Mouse (Mus musculus): Measurements from ENCODE around the gene Pmp22. TPM values are rescaled to one million over a fixed set of nuclear protein-coding genes. Genes with fewer than 3 reads are reported as not detected.

The Pmp22 gene
- total RNA-seq, 1 experiment: 106 TPM

DNA sequence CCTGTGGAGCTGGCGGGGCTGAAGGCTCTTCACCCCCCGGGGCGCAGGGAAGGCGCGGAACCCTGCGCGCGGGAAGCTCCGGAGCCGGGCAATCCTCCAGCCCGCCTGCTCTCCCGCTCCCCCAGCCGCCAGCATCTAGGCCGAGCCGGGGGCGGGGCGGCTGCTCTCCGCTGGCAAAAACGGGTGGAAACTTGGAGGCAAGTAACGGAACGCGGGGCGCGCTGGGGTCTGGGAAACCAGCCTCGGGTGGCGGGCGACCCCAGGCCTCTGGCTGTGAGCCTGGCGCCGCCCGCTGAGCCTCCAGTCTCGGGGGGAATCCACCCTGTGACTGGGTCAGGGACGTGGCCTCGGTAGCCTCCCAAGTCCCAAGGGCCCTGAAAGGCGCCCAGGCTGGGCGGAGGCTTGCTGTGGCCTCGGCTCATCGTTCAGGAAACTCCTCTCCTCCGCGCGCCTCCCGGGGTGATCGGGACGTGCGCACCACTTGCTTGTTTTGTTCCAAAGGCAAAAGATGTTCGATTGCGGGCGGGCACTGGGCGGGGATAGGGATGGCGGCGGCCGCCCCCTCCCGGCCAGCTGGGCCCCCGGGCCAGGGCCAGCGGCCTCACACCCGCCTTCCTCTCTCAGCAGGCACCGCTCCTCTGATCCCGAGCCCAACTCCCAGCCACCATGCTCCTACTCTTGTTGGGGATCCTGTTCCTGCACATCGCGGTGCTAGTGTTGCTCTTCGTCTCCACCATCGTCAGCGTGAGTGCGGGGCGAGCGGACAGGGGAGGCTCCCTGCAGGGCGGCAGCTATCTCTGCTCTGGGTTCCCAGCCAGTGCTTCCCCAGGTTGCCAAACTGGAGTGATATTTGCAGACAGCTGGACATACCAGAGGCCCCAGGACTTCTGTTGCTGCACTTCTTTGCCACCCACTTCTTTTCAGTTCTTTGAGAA lies 4.0 kb downstream of the Pmp22 start:
- DNase-seq (ENCODE audit: low read depth, low spot score): no peak
- H3K9me3 ChIP-seq (ENCODE audit: control insufficient read depth, insufficient read depth, low read depth, low read length): no peaks in the 10 kb centered on the region
- H3K4me3 ChIP-seq (ENCODE audit: insufficient read depth in 1 of 2, low read depth in 1 of 2, low read length in 2 of 2, poor library complexity in 1 of 2, severe bottlenecking in 1 of 2): peak overlapping the region; percentile 56 to 71
- in situ Hi-C loops (cut with MboI; ENCODE audit: low sequenced_read_pairs in 2 of 2, unreplicated experiment in 2 of 2): loop anchor here (5.0 to 25.0 kb wide), 2 partner anchors 210 to 370 kb away; partner anchors contain the start of gene Gm10428 (in 1 of the 2)
- no peak overlapping the region for H3K27ac ChIP-seq (ENCODE audit: insufficient read depth, low read depth, low read length, poor library complexity, severe bottlenecking)
- no peaks in the 10 kb centered on the region for H3K36me3 ChIP-seq (ENCODE audit: control insufficient read depth, insufficient read depth, low read length, poor library complexity, severe bottlenecking)
- no peak for TF ChIP-seq CHD2 (IDR thresholded peaks at IDR 0.05; ENCODE audit: low read depth, low read length)
- TF ChIP-seq ZC3H11A (IDR thresholded peaks at IDR 0.05; ENCODE audit: borderline replicate concordance, low read depth, low read length): no peak
- no peak for TF ChIP-seq ZNF384 (IDR thresholded peaks at IDR 0.05; ENCODE audit: low read depth, low read length)
- peak overlapping the region; percentile 23 for H3K9ac ChIP-seq (ENCODE audit: insufficient read depth, low read depth, low read length, poor library complexity, severe bottlenecking)
- H3K4me1 ChIP-seq (ENCODE audit: control insufficient read depth in 2 of 2, insufficient read depth in 2 of 2, low read length in 2 of 2, poor library complexity in 1 of 2): peaks cover 0 to 6% of the 10 kb centered on the region in 2 experiments; a peak in 1 of 4 replicates

DNA sequence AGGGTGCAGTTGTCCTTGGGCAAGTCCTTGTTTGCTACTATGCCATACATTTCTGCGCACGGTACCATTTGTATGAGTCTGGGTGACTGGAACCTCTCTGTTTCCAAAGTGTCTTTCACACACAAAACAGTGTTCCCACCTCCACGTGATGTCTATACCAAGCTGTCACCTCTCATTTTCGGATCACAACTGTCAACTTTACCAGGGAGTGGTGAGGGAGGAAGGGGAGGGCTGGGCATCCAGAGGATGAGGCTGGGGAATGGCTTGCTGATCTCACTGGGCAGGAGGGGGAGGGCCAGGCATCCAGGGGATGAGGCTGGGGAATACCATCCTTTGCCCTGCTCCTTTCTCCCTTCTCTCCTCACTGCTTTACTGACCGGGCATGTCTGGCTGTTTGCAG lies 5.2 kb downstream of the Pmp22 start:
- H3K9me3 ChIP-seq (ENCODE audit: control insufficient read depth, insufficient read depth, low read depth, low read length): no peaks in the 10 kb centered on the region
- no peak overlapping the region for H3K4me3 ChIP-seq (ENCODE audit: insufficient read depth in 1 of 2, low read depth in 1 of 2, low read length in 2 of 2, poor library complexity in 1 of 2, severe bottlenecking in 1 of 2)
- H3K27ac ChIP-seq (ENCODE audit: insufficient read depth, low read depth, low read length, poor library complexity, severe bottlenecking): no peak overlapping the region
- no peak overlapping the region for H3K9ac ChIP-seq (ENCODE audit: insufficient read depth, low read depth, low read length, poor library complexity, severe bottlenecking)
- TF ChIP-seq ZC3H11A (IDR thresholded peaks at IDR 0.05; ENCODE audit: borderline replicate concordance, low read depth, low read length): no peak
- TF ChIP-seq CHD2 (IDR thresholded peaks at IDR 0.05; ENCODE audit: low read depth, low read length): no peak
- no peak for TF ChIP-seq ZNF384 (IDR thresholded peaks at IDR 0.05; ENCODE audit: low read depth, low read length)
- TF ChIP-seq HCFC1 (IDR thresholded peaks at IDR 0.05; ENCODE audit: borderline replicate concordance, insufficient read depth, low read length): no peak
- TF ChIP-seq MAFK (IDR thresholded peaks at IDR 0.05; ENCODE audit: insufficient read depth, low read depth, low read length): no peak
- peaks cover 0 to 6% of the 10 kb centered on the region in 2 experiments; a peak in 1 of 4 replicates for H3K4me1 ChIP-seq (ENCODE audit: control insufficient read depth in 2 of 2, insufficient read depth in 2 of 2, low read length in 2 of 2, poor library complexity in 1 of 2)
- no peaks in the 10 kb centered on the region for H3K36me3 ChIP-seq (ENCODE audit: control insufficient read depth, insufficient read depth, low read length, poor library complexity, severe bottlenecking)
- in situ Hi-C loops (cut with MboI; ENCODE audit: low sequenced_read_pairs in 2 of 2, unreplicated experiment in 2 of 2): loop anchor here (5.0 to 25.0 kb wide), 2 partner anchors 212 to 372 kb away; partner anchors contain the start of gene Gm10428 (in 1 of the 2)
- no peak for DNase-seq (ENCODE audit: low read depth, low spot score)

DNA sequence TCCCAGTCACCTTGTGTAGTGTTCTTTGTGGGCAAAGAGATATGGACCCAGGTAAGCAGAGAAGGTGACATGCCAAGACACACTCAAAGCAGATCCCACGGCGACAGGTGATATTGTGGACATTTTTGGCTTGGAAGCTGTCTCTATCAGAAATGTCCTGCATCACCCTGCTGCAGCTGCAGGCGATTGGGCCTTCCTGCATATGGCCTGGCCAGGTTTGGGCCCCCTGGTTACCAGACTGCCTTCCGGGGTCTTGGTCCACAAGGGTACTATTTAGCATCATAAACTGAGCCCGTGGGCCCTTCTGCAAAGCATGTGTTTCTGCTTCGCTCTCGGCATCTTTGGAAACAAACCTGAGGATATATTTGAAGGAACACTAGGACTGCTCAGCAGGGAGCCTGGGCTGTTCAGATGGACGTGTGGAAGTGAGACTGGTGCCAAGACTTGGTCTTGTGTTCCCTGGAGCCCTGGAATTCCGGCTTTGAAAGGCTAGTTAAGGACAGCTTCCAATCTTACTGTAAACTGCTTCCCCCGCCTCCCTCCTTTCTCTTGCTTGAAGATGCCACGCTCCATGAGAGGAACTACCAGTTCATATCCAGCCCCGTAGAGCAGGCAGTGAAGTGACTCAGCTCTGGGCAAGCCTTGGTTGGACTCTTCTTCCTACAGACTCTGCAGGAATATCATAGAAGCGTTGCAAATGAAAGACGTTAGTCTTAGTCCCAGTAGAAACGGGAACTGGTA lies 6.1 kb downstream of the Pmp22 start:
- Histone ChIP-seq H3K27ac (ENCODE audit: insufficient read depth, low read depth, low read length, poor library complexity, severe bottlenecking) (no peak overlapping the region), H3K9me3 (ENCODE audit: control insufficient read depth, insufficient read depth, low read depth, low read length) (no peaks in the 10 kb centered on the region), H3K36me3 (ENCODE audit: control insufficient read depth, insufficient read depth, low read length, poor library complexity, severe bottlenecking) (no peaks in the 10 kb centered on the region), H3K9ac (ENCODE audit: insufficient read depth, low read depth, low read length, poor library complexity, severe bottlenecking) (no peak overlapping the region), H3K4me3 (ENCODE audit: insufficient read depth in 1 of 2, low read depth in 1 of 2, low read length in 2 of 2, poor library complexity in 1 of 2, severe bottlenecking in 1 of 2) (no peak overlapping the region), H3K4me1 (ENCODE audit: control insufficient read depth in 2 of 2, insufficient read depth in 2 of 2, low read length in 2 of 2, poor library complexity in 1 of 2) (peaks cover 0 to 6% of the 10 kb centered on the region in 2 experiments; a peak in 1 of 4 replicates)
- in situ Hi-C loops (cut with MboI; ENCODE audit: low sequenced_read_pairs in 2 of 2, unreplicated experiment in 2 of 2): loop anchor here (5.0 to 25.0 kb wide), 2 partner anchors 213 to 373 kb away; partner anchors contain the start of gene Gm10428 (in 1 of the 2)
- no peak for TF ChIP-seq HCFC1 (IDR thresholded peaks at IDR 0.05; ENCODE audit: borderline replicate concordance, insufficient read depth, low read length)
- no peak for TF ChIP-seq ZC3H11A (IDR thresholded peaks at IDR 0.05; ENCODE audit: borderline replicate concordance, low read depth, low read length)
- no peak for TF ChIP-seq MAFK (IDR thresholded peaks at IDR 0.05; ENCODE audit: insufficient read depth, low read depth, low read length)
- no peak for TF ChIP-seq ZNF384 (IDR thresholded peaks at IDR 0.05; ENCODE audit: low read depth, low read length)
- TF ChIP-seq CHD2 (IDR thresholded peaks at IDR 0.05; ENCODE audit: low read depth, low read length): no peak
- DNase-seq (ENCODE audit: low read depth, low spot score): no peak

DNA sequence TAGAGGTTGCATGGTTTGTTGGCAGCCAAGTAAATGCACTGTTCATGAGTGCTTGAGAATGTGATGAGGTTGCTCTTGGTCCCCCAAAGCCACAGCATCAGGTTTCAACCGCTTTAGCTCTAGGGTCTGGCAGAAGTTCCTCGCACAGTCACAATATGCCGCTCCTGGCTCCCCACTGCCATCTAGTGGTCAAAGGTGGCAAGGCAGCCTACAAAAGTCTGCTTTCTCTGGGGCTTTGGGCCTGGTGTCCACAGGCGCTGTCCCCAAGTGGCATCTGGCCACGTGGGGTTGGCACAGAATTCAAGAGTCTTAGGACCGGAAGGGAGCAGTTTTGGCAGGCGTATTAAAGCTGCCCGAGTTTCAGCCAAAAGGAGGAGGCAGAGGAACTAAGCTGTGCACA lies 6.8 kb downstream of the Pmp22 start:
- no peak overlapping the region for H3K9ac ChIP-seq (ENCODE audit: insufficient read depth, low read depth, low read length, poor library complexity, severe bottlenecking)
- H3K9me3 ChIP-seq (ENCODE audit: control insufficient read depth, insufficient read depth, low read depth, low read length): no peaks in the 10 kb centered on the region
- peak; percentile 59 for DNase-seq (ENCODE audit: low read depth, low spot score)
- no peak overlapping the region for H3K27ac ChIP-seq (ENCODE audit: insufficient read depth, low read depth, low read length, poor library complexity, severe bottlenecking)
- no peak overlapping the region for H3K4me3 ChIP-seq (ENCODE audit: insufficient read depth in 1 of 2, low read depth in 1 of 2, low read length in 2 of 2, poor library complexity in 1 of 2, severe bottlenecking in 1 of 2)
- TF ChIP-seq ZC3H11A (IDR thresholded peaks at IDR 0.05; ENCODE audit: borderline replicate concordance, low read depth, low read length) (peak; percentile 98), MAFK (IDR thresholded peaks at IDR 0.05; ENCODE audit: insufficient read depth, low read depth, low read length) (no peak), HCFC1 (IDR thresholded peaks at IDR 0.05; ENCODE audit: borderline replicate concordance, insufficient read depth, low read length) (no peak)
- in situ Hi-C loops (cut with MboI; ENCODE audit: low sequenced_read_pairs in 2 of 2, unreplicated experiment in 2 of 2): loop anchor here in 1 of 2 experiments (25.0 kb wide), 1 partner anchor 373 kb away; the partner anchor contains the start of gene Gm10428
- H3K36me3 ChIP-seq (ENCODE audit: control insufficient read depth, insufficient read depth, low read length, poor library complexity, severe bottlenecking): no peaks in the 10 kb centered on the region
- H3K4me1 ChIP-seq (ENCODE audit: control insufficient read depth in 2 of 2, insufficient read depth in 2 of 2, low read length in 2 of 2, poor library complexity in 1 of 2): peaks cover 0 to 2% of the 10 kb centered on the region in 2 experiments; a peak in 1 of 4 replicates

Data from ES-E14 (cell line).